Mouse (Mus musculus) retina, postnatal 7 days (tissue): ENCODE measurements around the gene Fgfr2.
"Not testable (repeated sequence)": the region's sequence is repeated elsewhere in the genome, so short reads cannot be mapped to it uniquely, and the experiment has no call there.

Source experiments
- DNase-seq: peaks from one replicate; pipeline ENCODE4 v3.0.0-alpha.2; 2012; ENCODE audit warnings: low read depth, low spot score

The Fgfr2 gene

DNA sequence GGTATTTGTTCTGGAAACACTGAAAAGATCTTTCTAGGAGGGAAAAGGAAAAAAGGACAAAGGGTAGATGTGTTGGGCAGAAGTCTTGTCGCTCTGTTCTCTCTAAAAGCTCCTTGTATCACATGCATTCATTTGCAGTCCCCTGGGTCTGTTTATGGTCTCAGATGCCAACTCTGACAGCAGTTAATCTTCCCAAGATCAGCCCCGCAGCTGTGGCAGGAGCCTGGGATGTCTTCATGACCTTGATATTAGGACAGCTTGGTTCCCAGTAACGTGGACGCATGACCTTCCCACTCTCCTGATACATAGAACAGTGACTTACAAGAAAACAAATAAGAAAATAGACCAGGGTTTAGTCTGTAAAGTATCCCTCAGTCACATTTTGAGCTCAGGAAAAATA, 2509.2 kb downstream of the Fgfr2 start:
- no peak for DNase-seq

- no peak for DNase-seq
Observed at GRCm38 (mm10) chr7:130606958-130607357, 2516.2 kb downstream of the Fgfr2 start.

- DNase-seq, result no peak
Observed at GRCm38 (mm10) chr7:130605111-130605510, 2518.0 kb downstream of the Fgfr2 start.

- no peak for DNase-seq
Observed at GRCm38 (mm10) chr7:130604390-130604789, 2518.8 kb downstream of the Fgfr2 start.

GRCm38 (mm10) chr7:130603556-130603955, 2519.6 kb downstream of the Fgfr2 start:
- no peak for DNase-seq

DNA sequence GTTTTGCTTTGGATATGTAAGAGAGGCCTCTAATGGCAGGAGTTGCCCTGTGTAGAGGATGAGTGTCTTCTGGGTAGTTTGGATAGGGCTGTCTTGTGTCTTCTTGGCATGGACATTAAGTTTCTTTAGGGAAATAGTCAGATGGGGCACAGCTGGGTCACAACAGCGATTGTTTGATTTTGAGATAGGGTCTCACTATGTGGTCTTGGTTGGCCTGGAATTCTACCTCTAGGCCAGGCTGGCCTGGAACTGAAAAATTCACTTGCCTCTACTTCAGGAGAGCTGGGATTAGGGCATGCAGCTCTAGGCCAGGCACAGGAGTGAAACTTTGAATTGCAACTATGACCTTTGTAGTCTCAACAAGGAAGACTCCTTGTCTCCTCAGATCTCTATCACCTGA, 2520.3 kb downstream of the Fgfr2 start:
- no peak for DNase-seq

- no peak for DNase-seq
Observed at GRCm38 (mm10) chr7:130600546-130600945, 2522.6 kb downstream of the Fgfr2 start.

- no peak for DNase-seq
Observed at GRCm38 (mm10) chr7:130600074-130600473, 2523.1 kb downstream of the Fgfr2 start.

DNA sequence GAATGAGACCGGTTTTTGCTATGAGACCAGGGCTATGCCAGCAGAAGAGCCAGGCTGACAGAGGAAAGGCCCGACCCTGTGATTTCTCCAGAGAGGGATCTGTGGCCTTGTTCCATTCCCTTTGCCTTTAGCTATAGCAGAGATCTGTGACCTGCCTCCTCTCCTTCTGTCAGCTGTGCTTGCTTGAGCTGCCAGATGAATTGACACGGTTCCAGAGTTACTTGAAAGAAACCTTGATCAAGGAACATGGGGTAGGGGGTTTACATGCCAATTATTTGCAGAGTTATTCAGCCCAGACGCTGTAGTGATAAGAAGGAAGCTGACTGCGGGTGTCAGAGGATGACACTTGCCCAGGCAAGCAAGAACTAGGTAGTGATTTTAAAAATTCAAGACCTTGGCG, 2525.6 kb downstream of the Fgfr2 start:
- DNase-seq, result no peak

GRCm38 (mm10) chr7:130596079-130596855, 2526.9 kb downstream of the Fgfr2 start:
- DNase-seq, result not testable (repeated sequence)

GRCm38 (mm10) chr7:130593375-130594239, 2529.5 kb downstream of the Fgfr2 start:
- DNase-seq, result not testable (repeated sequence)

GRCm38 (mm10) chr7:130592975-130593374, 2530.2 kb downstream of the Fgfr2 start:
- DNase-seq, result not testable (repeated sequence)

GRCm38 (mm10) chr7:130590845-130591437, 2532.2 kb downstream of the Fgfr2 start:
- DNase-seq, result no peak

- no peak for DNase-seq
Observed at GRCm38 (mm10) chr7:130590081-130590828, 2532.9 kb downstream of the Fgfr2 start.

DNA sequence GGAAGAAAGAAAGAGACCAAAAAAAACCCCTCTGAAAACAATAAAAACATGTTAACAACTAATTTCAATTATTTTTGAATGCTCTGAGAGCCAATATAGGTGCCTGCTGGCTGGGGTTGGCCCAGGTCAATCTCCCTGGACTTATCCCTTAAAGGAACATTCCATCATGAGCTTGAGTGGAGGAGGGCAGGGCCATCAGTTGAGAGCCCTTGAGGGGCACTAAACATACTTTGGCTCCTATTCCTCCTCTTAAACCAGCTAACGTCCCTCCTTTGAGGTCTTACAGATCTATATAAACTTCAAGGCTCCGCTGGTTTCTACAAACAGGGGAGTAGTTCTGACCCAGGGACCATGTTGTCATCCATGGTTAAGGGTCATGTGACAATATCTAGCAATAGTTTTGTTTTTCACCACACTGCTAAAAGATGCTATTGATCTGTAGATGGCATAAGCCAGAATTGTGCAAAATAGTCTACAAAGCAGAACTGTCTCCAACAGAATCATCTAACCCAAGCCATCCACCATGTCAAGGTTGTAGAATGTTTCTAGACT, 2536.6 kb downstream of the Fgfr2 start:
- no peak for DNase-seq

DNA sequence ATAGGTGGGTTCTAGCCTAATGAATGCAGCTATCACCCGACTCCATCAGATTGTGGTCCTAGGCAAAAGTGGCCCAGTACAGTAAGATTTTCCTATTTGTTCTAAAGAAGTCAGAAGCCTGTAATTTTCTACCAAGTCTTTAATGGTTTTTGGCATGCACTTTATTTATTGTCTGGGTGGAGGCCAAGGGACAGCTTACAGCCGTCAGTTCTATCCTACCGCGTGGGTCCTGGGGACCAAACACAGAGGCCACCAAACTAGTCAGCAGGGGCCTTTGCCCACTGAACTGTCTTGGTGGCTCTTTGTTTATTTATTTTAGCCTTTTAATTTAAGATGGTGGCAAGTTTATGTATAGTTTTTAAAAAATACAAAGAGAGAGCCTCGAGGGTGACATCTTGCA, 2544.5 kb downstream of the Fgfr2 start:
- DNase-seq, result no peak

- DNase-seq, result no peak
Observed at GRCm38 (mm10) chr7:130578066-130578465, 2545.1 kb downstream of the Fgfr2 start.

GRCm38 (mm10) chr7:130577388-130578003, 2545.7 kb downstream of the Fgfr2 start, which contains the start of gene Tacc2:
Gene Tacc2 (plus strand): TSS chr7:130577438.
- DNase-seq, result no peak

DNA sequence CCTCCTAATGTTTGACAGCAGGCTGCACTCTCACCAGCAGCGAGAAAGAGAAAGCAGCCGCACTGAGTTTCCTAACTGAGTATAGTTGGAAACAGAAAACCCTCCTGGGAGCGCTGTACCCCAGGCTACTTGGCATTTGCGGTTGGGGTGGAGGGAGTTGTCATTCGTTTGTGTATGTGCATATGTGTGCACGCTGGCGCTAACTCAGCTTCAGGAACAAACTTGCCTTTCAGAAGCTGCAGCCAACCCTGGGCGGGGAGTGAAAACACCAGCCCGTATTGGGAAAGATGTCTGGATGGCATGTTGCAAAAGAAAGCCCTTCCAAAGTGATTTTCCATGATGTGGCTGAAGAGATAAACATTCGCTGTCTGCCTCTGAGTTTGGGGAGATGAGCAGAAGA, 2546.2 kb downstream of the Fgfr2 start:
- DNase-seq, result no peak

GRCm38 (mm10) chr7:130574211-130574991, 2548.7 kb downstream of the Fgfr2 start:
- DNase-seq, result no peak
